Mouse (Mus musculus): ENCODE measurements at regions not wholly inside any gene's neighbourhood (a gene's known extent, or its start where the extent isn't known, plus 50 kb on each side); places are given as distances from the start of the nearest gene placed in this dataset.

DNA sequence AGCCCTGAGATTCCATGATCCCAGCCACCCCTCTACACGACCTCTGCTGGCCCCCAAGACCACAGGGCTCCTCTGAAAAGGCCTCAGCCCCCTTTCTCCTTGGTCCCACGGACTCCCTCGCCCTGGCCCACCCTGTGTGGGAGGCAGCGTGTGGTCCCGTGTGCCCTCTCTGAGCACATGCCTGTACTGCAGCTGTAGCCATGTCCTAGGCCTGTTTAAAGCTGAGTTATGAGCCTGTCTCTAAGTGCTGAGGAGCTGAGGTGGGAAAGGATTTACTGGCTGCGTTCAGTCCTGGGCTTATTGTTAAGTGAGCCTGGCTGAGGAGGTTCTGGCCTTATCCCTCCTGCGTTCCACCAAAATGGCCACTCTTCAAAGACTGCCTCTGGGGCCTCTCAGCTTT lies 102.6 kb downstream of the Vegfa start:
- DNase-seq (no peak), ATAC-seq (ENCODE audit: insufficient read depth) (no peak)
- 0 out of 2 replicates have a peak, but pooled peaks have one; percentile 1 for TF ChIP-seq CTCF (IDR thresholded peaks at IDR 0.05; ENCODE audit: low read depth)
- no peak overlapping the region for H3K9ac ChIP-seq
- no peak overlapping the region for H3K4me3 ChIP-seq (ENCODE audit: low read depth, low read length)
- H3K27me3 ChIP-seq (ENCODE audit: insufficient read depth, low read length): no peaks in the 10 kb centered on the region
- H3K27ac ChIP-seq (ENCODE audit: low read depth): no peak overlapping the region
- no peaks in the 10 kb centered on the region for H3K9me3 ChIP-seq (ENCODE audit: low read depth, low read length)
- no peak overlapping the region for H3K4me2 ChIP-seq
- 62% methylated on average over 7 of the region's 7 CpGs for WGBS
- H3K36me3 ChIP-seq (ENCODE audit: insufficient read depth): no peaks in the 10 kb centered on the region
- H3K4me1 ChIP-seq (ENCODE audit: insufficient read depth): 0 out of 2 replicates have a peak, but pooled peaks cover 2% of the 10 kb centered on the region

DNA sequence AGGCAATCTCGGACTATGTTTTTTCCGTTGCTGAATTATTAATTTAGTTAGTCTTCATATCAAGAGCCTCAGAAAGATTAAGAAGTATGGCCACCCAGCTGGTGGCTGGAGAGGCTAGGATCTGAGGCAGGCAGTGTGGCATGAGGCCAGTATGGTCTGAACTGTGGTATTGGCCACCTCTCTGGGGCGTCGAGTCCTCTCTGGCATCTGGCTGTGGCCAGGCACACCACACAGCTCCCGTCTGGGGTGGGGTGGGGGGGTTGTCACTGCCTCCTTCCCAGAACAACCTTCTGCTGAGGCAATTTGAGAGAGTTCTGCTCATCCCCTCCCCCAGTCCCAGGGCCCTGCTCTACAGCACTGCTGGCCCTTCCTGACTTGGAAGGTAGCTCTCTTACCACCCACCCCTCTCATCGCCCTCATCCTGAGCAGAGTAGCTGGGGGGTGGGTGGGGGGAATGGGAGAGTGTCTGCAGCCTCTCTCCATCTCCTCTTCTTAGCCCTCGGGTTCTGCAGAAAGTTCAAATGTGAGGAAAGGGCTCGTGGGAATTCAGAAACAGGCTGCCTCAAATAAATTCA lies 103.2 kb downstream of the Vegfa start:
- TF ChIP-seq CTCF (IDR thresholded peaks at IDR 0.05; ENCODE audit: low read depth): no peak
- Histone ChIP-seq H3K36me3 (ENCODE audit: insufficient read depth) (no peaks in the 10 kb centered on the region), H3K4me3 (ENCODE audit: low read depth, low read length) (no peak overlapping the region), H3K9me3 (ENCODE audit: low read depth, low read length) (no peaks in the 10 kb centered on the region), H3K9ac (no peak overlapping the region), H3K27ac (ENCODE audit: low read depth) (no peak overlapping the region), H3K4me1 (ENCODE audit: insufficient read depth) (0 out of 2 replicates have a peak, but pooled peaks cover 2% of the 10 kb centered on the region), H3K4me2 (no peak overlapping the region), H3K27me3 (ENCODE audit: insufficient read depth, low read length) (no peaks in the 10 kb centered on the region)
- ATAC-seq (ENCODE audit: insufficient read depth): peak; percentile 48; the same call in 1 of the 2 replicates
- DNase-seq: peak; percentile 15
- 41% methylated on average over 8 of the region's 8 CpGs for WGBS

DNA sequence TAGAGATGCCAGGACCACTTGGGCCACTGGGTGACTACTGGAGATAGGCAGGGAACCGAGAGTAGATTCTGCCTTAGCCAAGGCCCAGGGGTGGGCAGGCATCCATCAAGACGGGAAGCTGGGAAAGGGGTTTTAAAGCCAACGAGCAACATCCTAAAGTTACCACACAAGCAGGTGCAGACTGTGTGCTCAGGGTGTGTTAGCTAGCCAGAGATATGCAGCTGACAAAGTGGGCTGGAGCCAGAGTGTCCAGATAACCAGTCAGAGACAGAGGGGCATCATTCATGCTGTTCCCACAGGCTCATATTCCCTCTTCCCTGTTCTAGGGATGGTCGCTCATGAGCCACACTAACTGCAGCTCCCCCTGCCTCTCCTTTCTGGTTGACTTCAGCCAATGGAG lies 104.2 kb downstream of the Vegfa start:
- Histone ChIP-seq H3K9me3 (ENCODE audit: low read depth, low read length) (no peaks in the 10 kb centered on the region), H3K27ac (ENCODE audit: low read depth) (no peak overlapping the region), H3K36me3 (ENCODE audit: insufficient read depth) (no peaks in the 10 kb centered on the region), H3K27me3 (ENCODE audit: insufficient read depth, low read length) (no peaks in the 10 kb centered on the region), H3K9ac (no peak overlapping the region), H3K4me3 (ENCODE audit: low read depth, low read length) (no peak overlapping the region), H3K4me2 (no peak overlapping the region), H3K4me1 (ENCODE audit: insufficient read depth) (0 out of 2 replicates have a peak, but pooled peaks cover 2% of the 10 kb centered on the region)
- no peak for ATAC-seq (ENCODE audit: insufficient read depth)
- TF ChIP-seq CTCF (IDR thresholded peaks at IDR 0.05; ENCODE audit: low read depth): no peak
- no peak for DNase-seq
- WGBS: 69% methylated on average over 4 of the region's 4 CpGs

DNA sequence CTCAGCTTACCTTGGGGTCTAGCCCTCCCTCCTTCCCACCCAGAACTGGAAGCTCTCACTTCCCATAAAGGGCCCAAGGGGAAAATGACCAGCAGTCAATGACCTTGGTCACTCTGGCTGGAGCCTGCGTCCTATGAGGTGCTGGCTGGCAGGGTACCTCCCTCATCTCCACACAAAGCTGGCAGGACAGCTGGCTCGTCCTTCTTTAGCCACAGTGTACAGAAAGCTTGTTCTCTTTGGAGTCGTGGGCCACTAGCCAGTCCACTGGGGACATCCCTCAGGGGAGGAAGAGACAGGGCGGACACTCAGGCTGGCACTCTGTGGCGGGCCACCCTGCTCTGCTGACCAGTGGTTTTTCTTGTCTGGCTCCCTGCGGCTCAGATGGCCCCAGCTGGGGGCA lies 106.3 kb downstream of the Vegfa start:
- H3K36me3 ChIP-seq (ENCODE audit: insufficient read depth): no peaks in the 10 kb centered on the region
- H3K4me3 ChIP-seq (ENCODE audit: low read depth, low read length): no peak overlapping the region
- no peak overlapping the region for H3K4me2 ChIP-seq
- H3K9me3 ChIP-seq (ENCODE audit: low read depth, low read length): no peaks in the 10 kb centered on the region
- DNase-seq (no peak), ATAC-seq (ENCODE audit: insufficient read depth) (no peak)
- H3K9ac ChIP-seq: no peak overlapping the region
- no peak overlapping the region for H3K27ac ChIP-seq (ENCODE audit: low read depth)
- 67% methylated on average over 6 of the region's 6 CpGs for WGBS
- TF ChIP-seq CTCF (IDR thresholded peaks at IDR 0.05; ENCODE audit: low read depth): no peak
- H3K27me3 ChIP-seq (ENCODE audit: insufficient read depth, low read length): no peaks in the 10 kb centered on the region
- no peaks in the 10 kb centered on the region for H3K4me1 ChIP-seq (ENCODE audit: insufficient read depth)

DNA sequence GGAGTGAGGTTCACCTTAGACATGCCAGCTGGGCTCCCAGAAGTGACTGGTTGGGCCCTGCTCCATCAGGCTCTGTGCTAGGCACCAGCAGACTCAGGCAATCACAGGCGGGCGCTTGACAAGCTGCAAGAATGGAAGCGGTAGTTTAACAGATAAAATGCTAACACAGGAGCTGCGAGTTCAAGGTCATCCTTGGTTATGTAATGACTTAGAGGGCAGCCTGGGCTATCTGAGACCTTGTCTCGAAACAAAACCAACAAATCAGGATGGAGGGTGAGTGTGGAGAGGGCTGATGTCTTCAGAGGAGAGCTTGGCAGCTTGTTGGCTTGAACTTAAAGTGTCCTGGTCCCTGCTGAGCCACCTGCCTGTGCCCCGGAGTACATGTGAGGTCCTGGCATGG lies 107.6 kb downstream of the Vegfa start:
- Histone ChIP-seq H3K4me3 (ENCODE audit: low read depth, low read length) (no peak overlapping the region), H3K4me1 (ENCODE audit: insufficient read depth) (no peaks in the 10 kb centered on the region), H3K4me2 (no peak overlapping the region), H3K9ac (no peak overlapping the region), H3K27ac (ENCODE audit: low read depth) (no peak overlapping the region), H3K9me3 (ENCODE audit: low read depth, low read length) (no peaks in the 10 kb centered on the region), H3K27me3 (ENCODE audit: insufficient read depth, low read length) (no peaks in the 10 kb centered on the region), H3K36me3 (ENCODE audit: insufficient read depth) (no peaks in the 10 kb centered on the region)
- no peak for ATAC-seq (ENCODE audit: insufficient read depth)
- TF ChIP-seq CTCF (IDR thresholded peaks at IDR 0.05; ENCODE audit: low read depth): no peak
- DNase-seq: no peak
- WGBS: 82% methylated on average over 6 of the region's 6 CpGs

DNA sequence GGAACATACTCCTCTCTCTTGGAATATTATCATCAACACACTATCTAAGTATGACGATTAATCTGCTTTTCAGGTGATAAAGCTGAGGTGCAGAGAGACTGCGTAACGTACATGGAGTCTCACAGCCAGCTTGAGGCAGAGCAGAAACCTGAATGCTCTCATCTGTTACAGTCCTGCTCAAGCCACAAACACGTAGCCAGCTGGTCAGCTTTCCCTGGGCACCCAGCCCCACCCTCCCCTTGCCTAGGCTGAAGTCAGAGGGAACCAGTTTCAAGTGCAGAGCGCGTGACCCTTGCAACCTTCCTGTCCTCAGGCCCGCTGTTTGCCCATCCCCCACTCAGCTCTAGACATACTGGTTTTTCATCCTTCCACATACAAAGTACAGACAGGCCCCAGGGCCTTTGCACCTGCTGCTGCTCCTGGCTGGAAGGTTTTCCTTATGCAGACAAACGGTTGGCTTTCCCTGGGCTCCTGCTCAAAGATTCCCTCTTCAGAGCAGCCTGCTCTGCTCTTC lies 108.9 kb downstream of the Vegfa start:
- ATAC-seq (ENCODE audit: insufficient read depth): no peak
- H3K9ac ChIP-seq: no peak overlapping the region
- H3K4me2 ChIP-seq: no peak overlapping the region
- DNase-seq: no peak
- TF ChIP-seq CTCF (IDR thresholded peaks at IDR 0.05; ENCODE audit: low read depth): no peak
- H3K36me3 ChIP-seq (ENCODE audit: insufficient read depth): no peaks in the 10 kb centered on the region
- no peaks in the 10 kb centered on the region for H3K4me1 ChIP-seq (ENCODE audit: insufficient read depth)
- H3K9me3 ChIP-seq (ENCODE audit: low read depth, low read length): no peaks in the 10 kb centered on the region
- H3K4me3 ChIP-seq (ENCODE audit: low read depth, low read length): no peak overlapping the region
- 60% methylated on average over 8 of the region's 8 CpGs for WGBS
- H3K27ac ChIP-seq (ENCODE audit: low read depth): no peak overlapping the region
- no peaks in the 10 kb centered on the region for H3K27me3 ChIP-seq (ENCODE audit: insufficient read depth, low read length)

DNA sequence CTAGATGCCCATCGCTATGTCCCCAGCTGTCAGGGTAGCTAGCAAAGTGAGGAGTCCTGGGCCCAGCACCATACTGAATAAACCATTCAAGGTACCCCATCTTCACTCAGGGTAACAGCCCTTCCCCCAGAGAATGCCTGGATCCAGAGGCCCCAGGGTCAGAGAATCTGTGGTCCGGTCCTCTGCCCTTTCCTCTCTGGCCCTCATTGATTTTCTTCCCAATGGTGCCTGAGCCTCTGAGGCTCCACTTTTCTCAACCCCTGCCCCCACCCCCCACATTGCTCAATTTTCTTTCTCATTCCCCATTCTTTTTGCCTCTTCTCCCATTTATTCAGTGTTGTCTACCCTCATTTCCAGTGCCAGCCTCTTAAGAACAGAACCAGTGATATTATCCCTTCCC lies 114.5 kb downstream of the Vegfa start:
- TF ChIP-seq CTCF (IDR thresholded peaks at IDR 0.05; ENCODE audit: low read depth): no peak
- no peaks in the 10 kb centered on the region for H3K36me3 ChIP-seq (ENCODE audit: insufficient read depth)
- no peak overlapping the region for H3K4me3 ChIP-seq (ENCODE audit: low read depth, low read length)
- DNase-seq (no peak), ATAC-seq (ENCODE audit: insufficient read depth) (no peak)
- no peak overlapping the region for H3K27ac ChIP-seq (ENCODE audit: low read depth)
- no peaks in the 10 kb centered on the region for H3K4me1 ChIP-seq (ENCODE audit: insufficient read depth)
- H3K27me3 ChIP-seq (ENCODE audit: insufficient read depth, low read length): no peaks in the 10 kb centered on the region
- H3K9ac ChIP-seq: no peak overlapping the region
- H3K9me3 ChIP-seq (ENCODE audit: low read depth, low read length): no peaks in the 10 kb centered on the region
- no peak overlapping the region for H3K4me2 ChIP-seq
- WGBS: 94% methylated on average over 2 of the region's 2 CpGs
